Mouse (Mus musculus) embryonic facial prominence, embryonic 15.5 days (tissue): ENCODE results near the gene Gpam. TPM values are rescaled to one million over a fixed set of nuclear protein-coding genes. Genes with fewer than 3 reads are reported as not detected.

Experiments used
- ATAC-seq: fragments of 200-750 bp; cut with Nextera tagmentation; 2 replicates; pipeline ENCODE4 v1.8.0; 2017; ENCODE audit warnings: low read depth, moderate TSS enrichment; ENCODE audit not compliant: insufficient number of reproducible peaks, low FRiP score, low TSS enrichment
- H3K27ac ChIP-seq: fragments of 300-500 bp; sonication (generic); replicated peaks from 2 replicates; pipeline ENCODE4 v1.5.1; 2015; ENCODE audit warnings: mild to moderate bottlenecking, inconsistent platforms
- H3K27me3 ChIP-seq: fragments of 300-500 bp; sonication (generic); 2 replicates; pipeline ENCODE4 v1.6.1; 2015; ENCODE audit warnings: inconsistent platforms
- H3K36me3 ChIP-seq: fragments of 300-500 bp; sonication (generic); 2 replicates; pipeline ENCODE4 v1.6.1; 2015; ENCODE audit warnings: mild to moderate bottlenecking, inconsistent platforms
- H3K4me1 ChIP-seq: fragments of 300-500 bp; sonication (generic); 2 replicates; pipeline ENCODE4 v1.6.1; 2015; ENCODE audit warnings: inconsistent platforms
- H3K4me2 ChIP-seq: fragments of 300-500 bp; sonication (generic); replicated peaks from 2 replicates; pipeline ENCODE4 v1.6.1; 2015; ENCODE audit warnings: mild to moderate bottlenecking, inconsistent platforms
- H3K4me3 ChIP-seq: fragments of 300-500 bp; sonication (generic); replicated peaks from 2 replicates; pipeline ENCODE4 v1.5.1; 2015; ENCODE audit warnings: mild to moderate bottlenecking, inconsistent platforms
- H3K9ac ChIP-seq: fragments of 300-500 bp; sonication (generic); 2 replicates; pipeline ENCODE4 v1.6.1; 2015; ENCODE audit warnings: inconsistent platforms
- H3K9me3 ChIP-seq: fragments of 300-500 bp; sonication (generic); replicated peaks from 2 replicates; pipeline ENCODE4 v1.6.1; 2016; ENCODE audit warnings: inconsistent platforms
- WGBS: fragments of 180-500 bp; shearing (Covaris S2); methylation state at CpG from one replicate; pipeline ENCODE4 v1.1.7; 2015; 5-methylcytosine and 5-hydroxymethylcytosine counted together
- polyA plus RNA-seq: library from polyadenylated mRNA; unstranded; fragments of >200 nt; fragmentation: Nextera tagmentation; extraction: Ambion mirVana; gene quantifications from 2 replicates; pipeline ENCODE4 v1.2.1, GENCODE M21; 2015

Gpam gene
- polyA plus RNA-seq, 1 experiment from 2014 or later, result 13.7 TPM

GRCm38 (mm10) chr19:55138506-55138905 is 11.5 kb upstream of the Gpam start:
- ATAC-seq, result no peak

GRCm38 (mm10) chr19:55137884-55138283 is 10.8 kb upstream of the Gpam start:
- H3K4me1 ChIP-seq, result 0 out of 2 replicates have a peak, but pooled peaks cover 3% of the 10 kb centered on the region
- no peak overlapping the region for H3K9ac ChIP-seq
- WGBS, result 47% methylated on average over 7 of the region's 7 CpGs
- no peaks in the 10 kb centered on the region for H3K9me3 ChIP-seq
- no peaks in the 10 kb centered on the region for H3K27me3 ChIP-seq
- no peak overlapping the region for H3K4me2 ChIP-seq
- no peaks in the 10 kb centered on the region for H3K36me3 ChIP-seq
- H3K4me3 ChIP-seq, result no peak overlapping the region
- no peak for ATAC-seq
- no peak overlapping the region for H3K27ac ChIP-seq

More at GRCm38 (mm10) chr19:55138506-55138905, 11.5 kb upstream of the Gpam start:
- Histone ChIP-seq H3K4me2 (no peak overlapping the region), H3K4me1 (peaks cover 4% of the 10 kb centered on the region; the same call in 1 of the 2 replicates), H3K36me3 (no peaks in the 10 kb centered on the region), H3K9me3 (no peaks in the 10 kb centered on the region), H3K27me3 (no peaks in the 10 kb centered on the region), H3K9ac (no peak overlapping the region), H3K4me3 (no peak overlapping the region), H3K27ac (no peak overlapping the region)
- WGBS, result 85% methylated on average over 7 of the region's 7 CpGs

GRCm38 (mm10) chr19:55136693-55137427 is 9.8 kb upstream of the Gpam start:
- no peaks in the 10 kb centered on the region for H3K27me3 ChIP-seq
- H3K27ac ChIP-seq, result no peak overlapping the region
- no peaks in the 10 kb centered on the region for H3K4me1 ChIP-seq
- 58% methylated on average over 4 of the region's 4 CpGs for WGBS
- no peak overlapping the region for H3K9ac ChIP-seq
- H3K36me3 ChIP-seq, result no peaks in the 10 kb centered on the region
- no peaks in the 10 kb centered on the region for H3K9me3 ChIP-seq
- H3K4me2 ChIP-seq, result no peak overlapping the region
- H3K4me3 ChIP-seq, result no peak overlapping the region
- no peak for ATAC-seq

- Histone ChIP-seq H3K27ac (no peak overlapping the region), H3K27me3 (no peaks in the 10 kb centered on the region), H3K4me3 (no peak overlapping the region), H3K4me1 (no peaks in the 10 kb centered on the region), H3K9me3 (no peaks in the 10 kb centered on the region), H3K36me3 (no peaks in the 10 kb centered on the region), H3K9ac (no peak overlapping the region), H3K4me2 (no peak overlapping the region)
- WGBS, result 89% methylated on average over 3 of the region's 3 CpGs
- no peak for ATAC-seq
These were observed 8.9 kb upstream of the Gpam start for GRCm38 (mm10) chr19:55135918-55136317.

- ATAC-seq, result no peak
- H3K9me3 ChIP-seq, result no peaks in the 10 kb centered on the region
- H3K4me3 ChIP-seq, result no peak overlapping the region
- no peak overlapping the region for H3K27ac ChIP-seq
- H3K27me3 ChIP-seq, result no peaks in the 10 kb centered on the region
- no peaks in the 10 kb centered on the region for H3K4me1 ChIP-seq
- no peaks in the 10 kb centered on the region for H3K36me3 ChIP-seq
- H3K4me2 ChIP-seq, result no peak overlapping the region
- WGBS, result 71% methylated on average over 9 of the region's 9 CpGs
- H3K9ac ChIP-seq, result no peak overlapping the region
These were observed 7.5 kb upstream of the Gpam start for GRCm38 (mm10) chr19:55134521-55134920.

- H3K27me3 ChIP-seq, result no peaks in the 10 kb centered on the region
- no peak overlapping the region for H3K4me2 ChIP-seq
- no peaks in the 10 kb centered on the region for H3K36me3 ChIP-seq
- ATAC-seq, result no peak
- WGBS, result 75% methylated on average over 3 of the region's 3 CpGs
- H3K9me3 ChIP-seq, result no peaks in the 10 kb centered on the region
- H3K4me3 ChIP-seq, result no peak overlapping the region
- no peaks in the 10 kb centered on the region for H3K4me1 ChIP-seq
- no peak overlapping the region for H3K27ac ChIP-seq
- H3K9ac ChIP-seq, result no peak overlapping the region
These were observed 5.4 kb upstream of the Gpam start for GRCm38 (mm10) chr19:55132476-55132875.

GRCm38 (mm10) chr19:55131747-55132146 is 4.7 kb upstream of the Gpam start:
- Histone ChIP-seq H3K27ac (no peak overlapping the region), H3K9ac (no peak overlapping the region), H3K4me3 (no peak overlapping the region), H3K27me3 (no peaks in the 10 kb centered on the region), H3K9me3 (no peaks in the 10 kb centered on the region), H3K4me1 (no peaks in the 10 kb centered on the region), H3K36me3 (no peaks in the 10 kb centered on the region), H3K4me2 (no peak overlapping the region)
- WGBS, result 38% methylated on average over 1 of the region's 1 CpGs
- ATAC-seq, result no peak

GRCm38 (mm10) chr19:55128469-55128868 is 1.4 kb upstream of the Gpam start:
- Histone ChIP-seq H3K9me3 (no peaks in the 10 kb centered on the region), H3K4me2 (no peak overlapping the region), H3K9ac (no peak overlapping the region), H3K4me1 (no peaks in the 10 kb centered on the region), H3K27me3 (no peaks in the 10 kb centered on the region), H3K4me3 (no peak overlapping the region), H3K27ac (no peak overlapping the region), H3K36me3 (no peaks in the 10 kb centered on the region)
- WGBS, result 91% methylated on average over 1 of the region's 1 CpGs
- ATAC-seq, result no peak

- Histone ChIP-seq H3K36me3 (no peaks in the 10 kb centered on the region), H3K27me3 (no peaks in the 10 kb centered on the region), H3K27ac (no peak overlapping the region), H3K4me1 (no peaks in the 10 kb centered on the region), H3K9me3 (no peaks in the 10 kb centered on the region), H3K4me3 (no peak overlapping the region), H3K4me2 (no peak overlapping the region), H3K9ac (no peak overlapping the region)
- no peak for ATAC-seq
- WGBS, result 82% methylated on average over 3 of the region's 3 CpGs
These were observed 1.6 kb downstream of the Gpam start for GRCm38 (mm10) chr19:55125456-55125855.

- Histone ChIP-seq H3K4me1 (no peaks in the 10 kb centered on the region), H3K27ac (no peak overlapping the region), H3K36me3 (no peaks in the 10 kb centered on the region), H3K27me3 (no peaks in the 10 kb centered on the region), H3K4me2 (no peak overlapping the region), H3K9ac (no peak overlapping the region), H3K9me3 (no peaks in the 10 kb centered on the region), H3K4me3 (no peak overlapping the region)
- no peak for ATAC-seq
- 53% methylated on average over 11 of the region's 11 CpGs for WGBS
These were observed 4.0 kb downstream of the Gpam start for GRCm38 (mm10) chr19:55123001-55123536.

- no peak for ATAC-seq
- Histone ChIP-seq H3K9ac (no peak overlapping the region), H3K36me3 (no peaks in the 10 kb centered on the region), H3K9me3 (no peaks in the 10 kb centered on the region), H3K27ac (no peak overlapping the region), H3K27me3 (no peaks in the 10 kb centered on the region), H3K4me2 (no peak overlapping the region), H3K4me1 (no peaks in the 10 kb centered on the region), H3K4me3 (no peak overlapping the region)
- 77% methylated on average over 4 of the region's 4 CpGs for WGBS
These were observed 4.6 kb downstream of the Gpam start for GRCm38 (mm10) chr19:55122351-55122980.
